Mouse (Mus musculus): ENCODE data around the gene Pla2g4e. TPM values are rescaled to one million over a fixed set of nuclear protein-coding genes. Genes with fewer than 3 reads are reported as not detected.

The Pla2g4e gene
- polyA plus RNA-seq (2015; fragmentation: Nextera tagmentation; extraction: Ambion mirVana): 3.5 and 4.2 TPM in 2 replicates

- Histone ChIP-seq H3K9ac (replicated peaks) (peak within 1 kb of the TSS; percentile 60), H3K4me1 (peaks cover 16% of the 10 kb centered on the region; the same call in 1 of the 2 replicates), H3K36me3 (no peaks in the 10 kb centered on the region), H3K27ac (replicated peaks) (peak within 1 kb of the TSS; percentile 85), H3K4me3 (replicated peaks) (peak within 1 kb of the TSS; percentile 50), H3K9me3 (replicated peaks) (no peaks in the 10 kb centered on the region), H3K4me2 (peak within 1 kb of the TSS; percentile 74), H3K27me3 (replicated peaks) (no peaks in the 10 kb centered on the region)
- peak; percentile 94 for ATAC-seq (ENCODE audit: low FRiP score)
- 2% methylated on average over 27 of the region's 27 CpGs for WGBS
Observed at GRCm38 (mm10) chr2:120244679-120245420, at the start of gene Pla2g4e. Pla2g4e (minus strand) TSS chr2:120245335.

DNA sequence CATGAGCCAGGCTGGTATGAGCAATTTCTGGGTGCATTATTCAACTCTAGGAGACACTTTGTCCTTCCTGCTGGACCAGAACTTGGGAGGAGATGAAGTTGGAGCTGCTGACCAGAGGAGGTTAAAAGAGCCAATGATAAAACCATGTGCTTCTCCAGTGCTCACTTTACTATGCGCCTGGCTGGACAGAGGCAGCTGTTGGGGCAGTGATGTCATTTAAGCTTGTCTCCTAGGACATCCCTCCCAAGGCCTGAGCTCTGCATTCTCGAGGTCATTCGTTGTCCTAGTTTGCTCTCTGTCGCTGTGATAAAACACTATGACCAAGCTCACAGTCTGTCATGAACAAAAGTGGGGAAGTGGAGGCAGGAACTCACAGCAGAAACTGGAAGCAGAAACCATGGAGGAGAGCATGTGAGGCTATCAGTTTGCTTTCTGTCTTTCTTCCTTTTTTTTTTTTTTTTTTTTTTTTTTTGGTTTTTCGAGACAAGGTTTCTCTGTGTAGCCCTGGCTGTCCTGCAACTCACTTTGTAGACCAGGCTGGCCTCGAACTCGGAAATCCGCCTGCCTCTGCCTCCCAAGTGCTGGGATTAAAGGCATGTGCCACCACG is 46.4 kb upstream of the Pla2g4e start:
- no peak overlapping the region for H3K4me2 ChIP-seq
- no peaks in the 10 kb centered on the region for H3K27me3 ChIP-seq (replicated peaks)
- no peak overlapping the region for H3K27ac ChIP-seq (replicated peaks)
- no peak overlapping the region for H3K9ac ChIP-seq (replicated peaks)
- H3K4me3 ChIP-seq (replicated peaks): no peak overlapping the region
- H3K9me3 ChIP-seq (replicated peaks): no peaks in the 10 kb centered on the region
- H3K4me1 ChIP-seq: no peaks in the 10 kb centered on the region
- ATAC-seq (ENCODE audit: low FRiP score): no peak
- H3K36me3 ChIP-seq: no peaks in the 10 kb centered on the region
- WGBS: 88% methylated on average over 8 of the region's 9 CpGs

GRCm38 (mm10) chr2:120288995-120289394 is 43.9 kb upstream of the Pla2g4e start, which contains the start of gene Pla2g4d:
Pla2g4d (minus strand) TSS chr2:120289197.
- H3K9ac ChIP-seq (replicated peaks): no peak within 1 kb of the TSS
- H3K27ac ChIP-seq (replicated peaks): no peak within 1 kb of the TSS
- no peak within 1 kb of the TSS for H3K4me2 ChIP-seq
- ATAC-seq (ENCODE audit: low FRiP score): no peak
- no peaks in the 10 kb centered on the region for H3K4me1 ChIP-seq
- no peaks in the 10 kb centered on the region for H3K27me3 ChIP-seq (replicated peaks)
- no peaks in the 10 kb centered on the region for H3K36me3 ChIP-seq
- WGBS: 73% methylated on average over 5 of the region's 5 CpGs
- H3K9me3 ChIP-seq (replicated peaks): no peaks in the 10 kb centered on the region
- no peak within 1 kb of the TSS for H3K4me3 ChIP-seq (replicated peaks)

DNA sequence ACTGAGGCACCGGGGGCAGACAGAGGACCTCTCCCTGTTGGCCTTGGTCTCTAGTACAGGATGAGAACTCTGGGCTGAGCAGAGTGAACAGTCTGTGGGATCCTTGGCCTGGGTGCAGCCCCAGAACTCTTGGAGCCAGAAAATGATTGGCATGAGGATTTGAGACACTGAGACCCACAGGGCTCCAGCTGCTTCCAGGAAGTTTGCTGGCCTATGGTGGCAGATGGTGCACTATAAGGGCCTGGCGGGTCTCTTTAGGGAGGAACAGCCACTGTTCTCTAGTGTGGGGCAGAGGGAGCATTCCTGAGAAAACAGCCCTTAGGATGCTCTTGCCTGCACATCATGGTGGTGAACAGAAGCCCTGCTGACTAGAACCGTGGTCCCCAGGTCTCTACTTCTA is 43.3 kb upstream of the Pla2g4e start:
- Histone ChIP-seq H3K36me3 (no peaks in the 10 kb centered on the region), H3K9me3 (replicated peaks) (no peaks in the 10 kb centered on the region), H3K27ac (replicated peaks) (no peak overlapping the region), H3K9ac (replicated peaks) (no peak overlapping the region), H3K4me1 (no peaks in the 10 kb centered on the region), H3K4me2 (no peak overlapping the region), H3K27me3 (replicated peaks) (no peaks in the 10 kb centered on the region), H3K4me3 (replicated peaks) (no peak overlapping the region)
- 86% methylated on average over 3 of the region's 3 CpGs for WGBS
- ATAC-seq (ENCODE audit: low FRiP score): no peak

DNA sequence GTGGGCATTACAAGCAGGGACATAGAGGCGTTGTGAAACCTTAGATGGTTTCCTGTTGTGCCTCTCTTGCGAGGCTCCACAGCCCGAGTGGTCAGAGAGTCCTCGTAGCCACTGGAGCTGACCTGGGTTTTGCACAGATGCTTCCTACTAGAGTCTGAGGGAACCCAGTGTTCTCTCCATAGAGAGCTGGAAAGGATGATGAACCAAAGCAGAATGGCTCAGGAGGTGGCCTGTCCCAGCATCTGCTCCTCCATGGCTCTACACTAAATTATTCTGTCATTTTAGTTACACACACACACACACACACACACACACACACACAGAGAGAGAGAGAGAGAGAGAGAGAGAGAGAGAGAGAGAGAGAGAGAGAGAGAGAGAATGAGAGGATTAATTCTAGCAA is 40.5 kb upstream of the Pla2g4e start:
- H3K9ac ChIP-seq (replicated peaks): no peak overlapping the region
- H3K27me3 ChIP-seq (replicated peaks): no peaks in the 10 kb centered on the region
- H3K36me3 ChIP-seq: no peaks in the 10 kb centered on the region
- 71% methylated on average over 4 of the region's 4 CpGs for WGBS
- H3K4me2 ChIP-seq: no peak overlapping the region
- no peak overlapping the region for H3K4me3 ChIP-seq (replicated peaks)
- H3K27ac ChIP-seq (replicated peaks): no peak overlapping the region
- ATAC-seq (ENCODE audit: low FRiP score): no peak
- H3K9me3 ChIP-seq (replicated peaks): no peaks in the 10 kb centered on the region
- no peaks in the 10 kb centered on the region for H3K4me1 ChIP-seq

- Histone ChIP-seq H3K9ac (replicated peaks) (no peak overlapping the region), H3K4me1 (no peaks in the 10 kb centered on the region), H3K9me3 (replicated peaks) (no peaks in the 10 kb centered on the region), H3K27ac (replicated peaks) (no peak overlapping the region), H3K4me2 (no peak overlapping the region), H3K4me3 (replicated peaks) (no peak overlapping the region), H3K36me3 (no peaks in the 10 kb centered on the region), H3K27me3 (replicated peaks) (no peaks in the 10 kb centered on the region)
- ATAC-seq (ENCODE audit: low FRiP score): no peak
Observed at GRCm38 (mm10) chr2:120284705-120285104, 39.6 kb upstream of the Pla2g4e start.

DNA sequence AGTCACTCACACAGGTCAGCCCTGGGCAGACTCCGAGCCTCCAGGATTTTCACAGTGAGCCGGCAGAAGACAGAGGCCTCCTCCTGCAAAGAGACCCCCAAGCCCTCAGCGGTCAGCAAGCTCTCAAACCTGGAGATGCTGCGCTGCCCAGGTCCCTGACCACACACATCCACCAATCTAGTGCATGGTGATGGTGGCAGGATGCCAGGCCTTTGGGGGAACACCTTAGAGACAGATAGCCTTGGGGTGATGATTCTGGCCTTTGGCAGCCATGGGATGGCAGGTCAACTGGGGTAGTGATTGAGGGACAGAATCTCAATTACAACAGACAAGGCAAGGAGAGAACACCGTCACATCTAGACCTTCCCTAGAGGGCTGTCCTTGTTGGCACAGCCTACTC is 39.0 kb upstream of the Pla2g4e start:
- H3K9ac ChIP-seq (replicated peaks): no peak overlapping the region
- no peaks in the 10 kb centered on the region for H3K27me3 ChIP-seq (replicated peaks)
- H3K4me2 ChIP-seq: no peak overlapping the region
- H3K9me3 ChIP-seq (replicated peaks): no peaks in the 10 kb centered on the region
- no peaks in the 10 kb centered on the region for H3K36me3 ChIP-seq
- H3K4me1 ChIP-seq: no peaks in the 10 kb centered on the region
- ATAC-seq (ENCODE audit: low FRiP score): no peak
- 88% methylated on average over 5 of the region's 5 CpGs for WGBS
- no peak overlapping the region for H3K4me3 ChIP-seq (replicated peaks)
- H3K27ac ChIP-seq (replicated peaks): no peak overlapping the region

GRCm38 (mm10) chr2:120283550-120283949 is 38.4 kb upstream of the Pla2g4e start:
- no peak overlapping the region for H3K4me2 ChIP-seq
- no peaks in the 10 kb centered on the region for H3K9me3 ChIP-seq (replicated peaks)
- H3K9ac ChIP-seq (replicated peaks): no peak overlapping the region
- no peak overlapping the region for H3K4me3 ChIP-seq (replicated peaks)
- no peak for ATAC-seq (ENCODE audit: low FRiP score)
- H3K27ac ChIP-seq (replicated peaks): no peak overlapping the region
- H3K27me3 ChIP-seq (replicated peaks): no peaks in the 10 kb centered on the region
- no peaks in the 10 kb centered on the region for H3K36me3 ChIP-seq
- no peaks in the 10 kb centered on the region for H3K4me1 ChIP-seq
- WGBS: 68% methylated on average over 6 of the region's 6 CpGs

- no peaks in the 10 kb centered on the region for H3K36me3 ChIP-seq
- H3K4me1 ChIP-seq: no peaks in the 10 kb centered on the region
- no peaks in the 10 kb centered on the region for H3K27me3 ChIP-seq (replicated peaks)
- H3K9me3 ChIP-seq (replicated peaks): no peaks in the 10 kb centered on the region
- no peak for ATAC-seq (ENCODE audit: low FRiP score)
- H3K9ac ChIP-seq (replicated peaks): no peak overlapping the region
- no peak overlapping the region for H3K27ac ChIP-seq (replicated peaks)
- 62% methylated on average over 3 of the region's 3 CpGs for WGBS
- no peak overlapping the region for H3K4me3 ChIP-seq (replicated peaks)
- no peak overlapping the region for H3K4me2 ChIP-seq
Observed at GRCm38 (mm10) chr2:120281221-120281620, 36.1 kb upstream of the Pla2g4e start.

- no peak overlapping the region for H3K9ac ChIP-seq (replicated peaks)
- no peak overlapping the region for H3K27ac ChIP-seq (replicated peaks)
- H3K4me2 ChIP-seq: no peak overlapping the region
- no peak; the same call in 1 of the 2 replicates for ATAC-seq (ENCODE audit: low FRiP score)
- H3K36me3 ChIP-seq: no peaks in the 10 kb centered on the region
- WGBS: 16% methylated on average over 8 of the region's 8 CpGs
- H3K4me3 ChIP-seq (replicated peaks): no peak overlapping the region
- no peaks in the 10 kb centered on the region for H3K4me1 ChIP-seq
- H3K27me3 ChIP-seq (replicated peaks): no peaks in the 10 kb centered on the region
- no peaks in the 10 kb centered on the region for H3K9me3 ChIP-seq (replicated peaks)
Observed at GRCm38 (mm10) chr2:120279961-120280360, 34.8 kb upstream of the Pla2g4e start.

DNA sequence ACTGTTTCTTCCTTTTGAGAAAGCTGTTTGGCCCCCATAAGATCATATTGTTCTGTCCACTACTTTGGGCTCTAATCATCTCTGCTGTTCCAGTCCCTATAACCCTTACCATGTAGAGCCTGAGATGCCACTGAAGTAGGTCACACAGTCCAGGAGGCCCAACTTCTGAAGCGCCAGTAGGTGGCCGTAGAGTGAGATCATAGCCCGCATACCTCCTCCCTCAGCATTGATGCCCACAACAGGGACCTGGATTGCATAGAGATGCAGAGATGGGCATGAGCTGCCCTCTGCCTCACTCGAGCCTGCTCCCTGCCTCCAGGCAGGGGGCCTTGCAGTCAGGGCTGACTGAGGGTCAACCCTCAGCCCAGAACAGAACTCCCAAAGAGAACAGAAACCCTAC is 31.8 kb upstream of the Pla2g4e start:
- Histone ChIP-seq H3K9ac (replicated peaks) (no peak overlapping the region), H3K4me1 (no peaks in the 10 kb centered on the region), H3K4me3 (replicated peaks) (no peak overlapping the region), H3K36me3 (no peaks in the 10 kb centered on the region), H3K27me3 (replicated peaks) (no peaks in the 10 kb centered on the region), H3K9me3 (replicated peaks) (no peaks in the 10 kb centered on the region), H3K27ac (replicated peaks) (no peak overlapping the region), H3K4me2 (no peak overlapping the region)
- ATAC-seq (ENCODE audit: low FRiP score): no peak
- 78% methylated on average over 4 of the region's 4 CpGs for WGBS

DNA sequence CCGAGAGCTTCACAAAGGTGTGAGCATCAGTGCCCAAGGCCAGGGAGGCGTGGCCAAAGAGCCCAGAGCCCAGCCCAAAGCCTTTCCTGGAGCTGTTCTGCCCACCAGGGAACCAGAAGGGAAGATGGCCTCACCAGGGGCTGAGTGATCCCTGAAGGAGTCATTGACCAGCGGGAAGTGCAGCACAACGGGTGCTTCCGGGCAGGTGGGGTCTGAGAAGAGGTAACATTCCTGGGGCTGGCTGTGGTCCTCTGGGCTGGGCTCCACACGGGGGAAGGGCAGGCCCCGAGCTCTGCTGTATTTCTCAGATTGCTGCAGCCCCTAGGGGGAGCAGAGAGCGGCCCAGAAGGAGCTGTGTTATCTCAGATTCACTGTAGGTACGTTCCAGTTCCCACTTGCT is 23.5 kb upstream of the Pla2g4e start:
- Histone ChIP-seq H3K4me3 (replicated peaks) (no peak overlapping the region), H3K4me1 (no peaks in the 10 kb centered on the region), H3K9me3 (replicated peaks) (no peaks in the 10 kb centered on the region), H3K4me2 (peak overlapping the region; percentile 19), H3K9ac (replicated peaks) (no peak overlapping the region), H3K27ac (replicated peaks) (no peak overlapping the region), H3K36me3 (no peaks in the 10 kb centered on the region), H3K27me3 (replicated peaks) (no peaks in the 10 kb centered on the region)
- ATAC-seq (ENCODE audit: low FRiP score): no peak
- 4% methylated on average over 9 of the region's 9 CpGs for WGBS

Measured in neural tube, embryonic 15.5 days (tissue).